Mouse (Mus musculus) midbrain, embryonic 14.5 days (tissue): ENCODE data around the gene Taf3. TPM values are rescaled to one million over a fixed set of nuclear protein-coding genes. Genes with fewer than 3 reads are reported as not detected.

Source experiments
- ATAC-seq: fragments of 200-750 bp; cut with Nextera tagmentation; 2 replicates; pipeline ENCODE4 v1.8.0; 2017; ENCODE audit warnings: moderate number of reproducible peaks, moderate library complexity; ENCODE audit not compliant: low FRiP score, low TSS enrichment
- DNase-seq: peaks from one replicate; pipeline ENCODE4 v3.0.0-alpha.2; 2015
- H3K27ac ChIP-seq: fragments of 300-500 bp; sonication (generic); replicated peaks from 2 replicates; pipeline ENCODE4 v1.5.1; 2014; ENCODE audit warnings: mild to moderate bottlenecking, low read depth, low read length, moderate library complexity
- H3K27me3 ChIP-seq: fragments of 300-500 bp; sonication (generic); 2 replicates; pipeline ENCODE4 v1.6.1; 2014; ENCODE audit warnings: low read length, control low read depth, mixed read lengths; ENCODE audit not compliant: control insufficient read depth, insufficient read depth
- H3K36me3 ChIP-seq: fragments of 300-500 bp; sonication (generic); 2 replicates; pipeline ENCODE4 v1.6.1; 2014; ENCODE audit warnings: low read length, control low read depth; ENCODE audit not compliant: control insufficient read depth, insufficient read depth
- H3K4me1 ChIP-seq: fragments of 300-500 bp; sonication (generic); 2 replicates; pipeline ENCODE4 v1.6.1; 2014; ENCODE audit warnings: mild to moderate bottlenecking, antibody characterized with exemption, low read length, control low read depth; ENCODE audit not compliant: control insufficient read depth, insufficient read depth
- H3K4me2 ChIP-seq: fragments of 300-500 bp; sonication (generic); 2 replicates; pipeline ENCODE4 v1.6.1; 2014; ENCODE audit warnings: mild to moderate bottlenecking, low read length, moderate library complexity
- H3K4me3 ChIP-seq: fragments of 300-500 bp; sonication (generic); replicated peaks from 2 replicates; pipeline ENCODE4 v1.5.1; 2014; ENCODE audit warnings: low read depth, low read length
- H3K9ac ChIP-seq: fragments of 300-500 bp; sonication (generic); replicated peaks from 2 replicates; pipeline ENCODE4 v1.6.1; 2014; ENCODE audit warnings: mild to moderate bottlenecking, low read length, moderate library complexity
- H3K9me3 ChIP-seq: fragments of 300-500 bp; sonication (generic); 2 replicates; pipeline ENCODE4 v1.6.1; 2016; ENCODE audit warnings: low read length, control low read depth, mixed read lengths; ENCODE audit not compliant: control insufficient read depth
- WGBS: fragments of 180-500 bp; shearing (Covaris S2); extraction: QIAGEN DNeasy Blood & Tissue Kit; methylation state at CpG from one replicate; pipeline ENCODE4 v1.1.7; 2014; 5-methylcytosine and 5-hydroxymethylcytosine counted together
- polyA plus RNA-seq: library from polyadenylated mRNA; unstranded; fragments of >200 nt; fragmentation: Nextera tagmentation; extraction: Ambion mirVana; gene quantifications from 2 replicates; pipeline ENCODE4 v1.2.1, GENCODE M21; 2014

The Taf3 gene
- polyA plus RNA-seq = 12.8 and 16.4 TPM in 2 replicates

DNA sequence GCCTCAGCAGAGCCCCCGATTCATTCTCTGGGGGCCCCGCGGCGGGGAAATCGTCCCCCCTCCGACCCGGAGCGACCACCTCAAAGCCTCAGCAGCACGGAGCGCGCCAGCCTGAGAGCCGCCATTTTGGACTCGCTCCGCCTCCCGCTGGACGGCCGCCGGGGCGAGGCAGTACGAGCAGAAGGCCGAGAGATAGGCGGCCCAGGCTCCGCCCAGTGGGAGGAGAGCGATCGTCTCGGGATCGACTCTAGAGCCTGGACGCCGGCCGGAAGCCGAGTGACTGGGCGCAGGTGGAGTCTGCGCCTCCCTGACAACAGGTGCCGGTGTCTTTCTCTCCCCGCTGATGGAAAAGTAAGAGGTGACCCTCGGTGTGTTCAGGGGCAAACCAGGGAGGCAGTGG lies at the start of gene Taf3:
Taf3 (minus strand) TSS at position 136 of the 400 bp plus-strand sequence.
- DNase-seq (peak; percentile 97), ATAC-seq (peak; percentile 95)
- Histone ChIP-seq H3K4me3 (peak within 1 kb of the TSS; percentile 86), H3K4me1 (peaks cover 14% of the 10 kb centered on the region), H3K36me3 (no peaks in the 10 kb centered on the region; the same call in 1 of the 2 replicates), H3K9ac (peak within 1 kb of the TSS; percentile 70), H3K4me2 (peak within 1 kb of the TSS; percentile 80), H3K27me3 (no peaks in the 10 kb centered on the region), H3K27ac (peak within 1 kb of the TSS; percentile 46), H3K9me3 (no peaks in the 10 kb centered on the region)
- under 1% methylated on average over 36 of the region's 36 CpGs for WGBS

DNA sequence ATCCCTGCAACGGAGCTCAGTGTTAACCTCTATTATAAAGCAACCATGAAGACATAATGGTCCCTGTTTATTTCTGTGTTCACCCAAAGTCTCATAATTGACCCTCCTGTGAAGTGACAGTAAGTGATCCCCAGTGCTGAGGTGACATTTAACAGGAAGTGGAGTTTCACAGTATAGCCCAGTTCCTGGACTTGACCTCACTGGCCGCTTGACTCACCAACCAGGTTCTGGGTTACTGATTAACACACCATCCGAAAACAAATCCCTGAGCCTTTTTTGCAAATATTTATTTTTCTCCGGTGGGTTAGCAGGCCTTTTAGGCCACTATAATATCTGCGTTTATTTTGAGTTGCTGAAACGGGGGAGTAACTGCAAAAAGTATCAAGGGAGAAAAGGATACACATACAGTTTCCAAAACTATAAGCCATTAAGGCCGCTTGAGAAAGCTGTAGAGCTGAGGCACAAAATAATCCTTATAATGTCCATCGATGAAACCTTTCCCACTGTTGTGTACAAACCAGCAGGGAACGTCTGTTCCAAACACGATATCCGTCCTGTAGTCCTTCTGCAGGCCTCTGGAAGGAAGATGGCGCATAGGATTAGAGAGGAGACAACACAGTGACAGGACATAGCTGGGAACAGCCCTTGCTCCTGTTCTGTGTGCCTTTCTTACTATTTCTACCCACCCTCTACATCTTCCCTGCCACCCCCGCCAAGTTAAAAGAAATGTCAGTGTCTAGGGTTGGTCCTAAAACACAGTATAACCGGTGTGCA lies 46.1 kb upstream of the Taf3 start:
- Histone ChIP-seq H3K9me3 (no peaks in the 10 kb centered on the region), H3K27me3 (no peaks in the 10 kb centered on the region), H3K4me2 (no peak overlapping the region), H3K4me1 (no peaks in the 10 kb centered on the region), H3K36me3 (peaks cover 39% of the 10 kb centered on the region), H3K27ac (no peak overlapping the region), H3K4me3 (no peak overlapping the region), H3K9ac (no peak overlapping the region)
- ATAC-seq (no peak), DNase-seq (no peak)
- 90% methylated on average over 14 of the region's 14 CpGs for WGBS

DNA sequence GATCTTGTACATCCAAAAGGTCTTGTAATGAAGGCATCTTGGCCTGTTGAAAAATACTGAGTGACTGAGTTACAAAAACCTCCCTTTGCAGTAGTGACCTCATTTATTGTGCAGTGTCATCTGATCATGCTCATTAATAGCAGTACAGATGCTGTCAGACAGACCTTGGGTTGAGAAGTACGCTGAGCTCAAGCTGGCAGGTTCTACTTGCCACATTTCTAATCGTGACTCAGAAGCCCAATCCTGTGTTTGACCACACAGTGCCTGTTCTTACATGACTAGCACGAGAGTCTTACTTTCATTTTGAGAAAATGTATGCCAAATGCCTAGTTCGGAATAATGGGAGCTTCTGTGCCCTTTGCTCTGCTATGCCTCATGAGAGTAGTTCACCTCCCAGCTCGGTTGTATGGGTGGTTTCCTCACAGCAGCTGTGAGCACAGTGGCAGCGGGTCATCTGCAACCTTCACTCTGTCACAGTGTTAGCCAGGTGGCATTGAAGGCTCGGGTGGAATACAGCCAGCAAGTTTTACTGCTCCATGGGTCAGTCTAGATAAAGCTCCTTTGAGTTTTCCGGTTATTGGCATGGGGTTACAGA lies 39.0 kb upstream of the Taf3 start:
- H3K4me2 ChIP-seq = no peak overlapping the region
- H3K27ac ChIP-seq = no peak overlapping the region
- no peaks in the 10 kb centered on the region for H3K4me1 ChIP-seq
- 87% methylated on average over 8 of the region's 8 CpGs for WGBS
- H3K9ac ChIP-seq = no peak overlapping the region
- no peak for DNase-seq
- no peak for ATAC-seq
- H3K27me3 ChIP-seq = no peaks in the 10 kb centered on the region
- no peaks in the 10 kb centered on the region for H3K9me3 ChIP-seq
- H3K36me3 ChIP-seq = peaks cover 54% of the 10 kb centered on the region
- no peak overlapping the region for H3K4me3 ChIP-seq

DNA sequence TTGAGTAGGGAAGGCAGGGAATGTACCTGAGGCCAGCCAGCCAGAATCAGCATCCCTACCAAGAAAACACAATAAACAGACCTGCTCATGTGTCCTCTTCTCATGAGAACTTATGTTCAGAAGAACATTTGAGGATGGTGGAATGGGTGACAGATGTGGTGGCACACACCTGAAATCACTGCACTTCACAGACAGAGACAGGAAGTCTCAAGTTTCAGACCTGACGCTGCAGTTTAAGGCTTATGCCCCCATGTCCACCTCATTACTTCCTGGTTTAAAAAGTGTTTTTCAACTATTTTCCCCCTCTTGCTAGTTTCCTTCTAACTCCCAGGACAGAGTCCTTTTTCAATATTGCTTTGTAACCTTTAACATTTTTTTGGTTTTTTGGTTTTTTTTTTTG lies 34.3 kb upstream of the Taf3 start:
- H3K27me3 ChIP-seq = no peaks in the 10 kb centered on the region
- H3K4me2 ChIP-seq = no peak overlapping the region
- no peak for ATAC-seq
- H3K4me1 ChIP-seq = peaks cover 24% of the 10 kb centered on the region
- no peak for DNase-seq
- 93% methylated on average over 1 of the region's 1 CpGs for WGBS
- no peak overlapping the region for H3K9ac ChIP-seq
- no peak overlapping the region for H3K4me3 ChIP-seq
- H3K27ac ChIP-seq = no peak overlapping the region
- H3K9me3 ChIP-seq = no peaks in the 10 kb centered on the region
- peaks cover 17% of the 10 kb centered on the region for H3K36me3 ChIP-seq

DNA sequence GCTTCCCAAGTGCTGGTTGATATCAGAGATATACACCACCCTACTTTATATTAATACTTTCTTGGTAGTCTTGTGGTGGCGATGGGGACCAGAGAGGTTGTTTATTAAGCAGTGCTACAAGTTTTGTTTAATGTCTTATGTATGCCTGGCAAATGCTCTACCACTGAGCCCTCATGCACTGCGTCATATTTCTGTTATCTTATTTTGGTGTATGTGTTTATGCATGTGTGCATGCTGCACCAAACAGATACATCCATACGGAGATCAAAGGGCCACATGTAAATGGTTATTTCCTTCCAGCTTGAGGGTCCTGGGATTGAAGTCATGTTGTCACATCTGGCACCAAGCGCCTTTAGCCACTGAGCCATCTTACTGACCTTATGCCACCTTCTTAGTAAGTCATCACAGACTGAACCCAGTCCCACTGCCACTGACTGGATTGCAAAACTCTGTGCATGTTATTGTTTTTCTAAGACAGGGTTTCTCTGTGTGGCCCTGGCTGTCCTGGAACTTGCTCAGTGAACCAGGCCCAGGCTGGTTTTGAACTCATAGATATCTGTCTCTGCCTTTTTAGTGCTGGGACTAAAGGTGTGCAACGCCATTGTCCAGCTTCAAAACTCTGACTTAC lies 33.2 kb upstream of the Taf3 start:
- no peak for DNase-seq
- H3K27ac ChIP-seq = no peak overlapping the region
- peak overlapping the region; percentile 98; the same call in 1 of the 2 replicates for H3K9ac ChIP-seq
- H3K9me3 ChIP-seq = no peaks in the 10 kb centered on the region
- WGBS = 91% methylated on average over 5 of the region's 5 CpGs
- no peak for ATAC-seq
- peak overlapping the region; percentile 81 for H3K4me2 ChIP-seq
- no peaks in the 10 kb centered on the region for H3K27me3 ChIP-seq
- H3K4me1 ChIP-seq = peaks cover 29% of the 10 kb centered on the region
- H3K36me3 ChIP-seq = peaks cover 7% of the 10 kb centered on the region; the same call in 1 of the 2 replicates
- H3K4me3 ChIP-seq = peak overlapping the region; percentile 96

DNA sequence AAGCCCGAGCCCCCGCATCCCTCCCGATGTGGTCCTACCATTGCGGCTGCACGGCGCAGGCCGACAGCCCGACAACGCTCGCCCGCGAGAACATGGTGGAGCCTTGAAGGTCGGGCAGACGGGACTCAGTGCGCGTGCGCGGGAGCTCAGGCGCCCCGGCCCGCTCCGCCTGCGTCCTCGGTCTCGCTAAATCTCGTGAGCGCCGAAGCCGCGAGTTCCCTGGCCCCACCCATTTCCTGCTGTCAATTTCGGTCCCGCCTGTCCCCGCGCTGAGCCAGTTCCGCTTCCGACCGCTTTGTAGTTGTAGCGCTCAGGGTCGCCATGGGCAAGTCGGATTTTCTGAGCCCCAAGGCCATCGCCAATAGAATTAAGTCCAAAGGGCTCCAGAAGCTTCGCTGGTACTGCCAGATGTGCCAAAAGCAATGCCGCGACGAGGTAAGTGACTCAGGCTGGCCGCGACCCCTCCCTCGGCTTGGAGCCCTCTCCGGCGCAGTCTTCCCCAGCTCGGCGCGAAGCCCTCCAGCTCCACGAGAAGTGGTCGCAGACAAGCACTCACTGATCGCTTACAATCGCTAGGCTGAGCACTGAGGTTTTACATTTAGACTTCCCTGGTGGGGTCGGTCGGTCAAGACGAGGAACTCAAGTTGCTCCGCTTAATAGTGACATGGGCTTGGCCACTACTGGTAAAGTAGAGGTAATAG lies 32.1 kb upstream of the Taf3 start, which contains the start of the genes Atp5c1 and Kin:
Atp5c1 (minus strand) TSS at position 201 of the 701 bp plus-strand sequence.
Kin (plus strand) TSS at position 284 of the 701 bp plus-strand sequence.
- DNase-seq (peak; percentile 100), ATAC-seq (peak; percentile 95)
- H3K4me3 ChIP-seq = peak within 1 kb of the TSS; percentile 96
- H3K4me2 ChIP-seq = peak within 1 kb of the TSS; percentile 85
- H3K9me3 ChIP-seq = no peaks in the 10 kb centered on the region
- H3K4me1 ChIP-seq = peaks cover 29% of the 10 kb centered on the region
- peak within 1 kb of the TSS; percentile 94 for H3K27ac ChIP-seq
- no peaks in the 10 kb centered on the region for H3K27me3 ChIP-seq
- no peaks in the 10 kb centered on the region; the same call in 1 of the 2 replicates for H3K36me3 ChIP-seq
- H3K9ac ChIP-seq = peak within 1 kb of the TSS; percentile 98
- WGBS = under 1% methylated on average over 61 of the region's 61 CpGs

DNA sequence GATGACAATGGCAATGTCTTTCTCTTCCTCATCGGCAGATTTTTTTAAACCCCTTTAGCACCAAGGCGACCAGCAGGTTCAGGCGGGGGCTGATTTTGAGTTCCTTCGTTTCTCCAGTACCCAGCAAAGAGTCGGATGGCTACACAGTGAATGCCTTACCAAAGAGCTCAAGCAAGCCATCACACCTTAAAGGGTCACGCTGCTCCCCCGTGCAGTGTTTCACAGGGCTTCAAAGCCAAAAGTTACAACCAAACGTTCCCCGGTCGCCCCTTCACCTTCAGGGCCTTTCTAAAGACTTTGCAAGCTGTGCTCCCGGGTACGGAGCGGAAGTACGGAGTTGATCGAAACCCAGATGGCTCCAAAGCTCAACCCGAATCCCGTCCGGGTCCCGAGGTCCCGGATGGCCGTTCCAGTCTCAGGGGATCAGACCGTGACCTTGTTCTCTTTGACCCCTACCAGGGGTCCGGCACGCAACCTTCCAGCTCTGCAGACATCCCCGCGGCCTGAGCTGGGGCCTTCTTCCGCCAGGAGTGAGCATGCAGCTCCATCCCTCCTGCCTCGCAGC lies 31.4 kb upstream of the Taf3 start:
- H3K27me3 ChIP-seq = no peaks in the 10 kb centered on the region
- WGBS = 0% methylated on average over 28 of the region's 28 CpGs
- ATAC-seq = no peak
- peak overlapping the region; percentile 96 for H3K4me3 ChIP-seq
- peak overlapping the region; percentile 94 for H3K27ac ChIP-seq
- H3K9me3 ChIP-seq = no peaks in the 10 kb centered on the region
- H3K36me3 ChIP-seq = no peaks in the 10 kb centered on the region; the same call in 1 of the 2 replicates
- peak overlapping the region; percentile 85 for H3K4me2 ChIP-seq
- no peak for DNase-seq
- H3K9ac ChIP-seq = peak overlapping the region; percentile 98
- peaks cover 29% of the 10 kb centered on the region for H3K4me1 ChIP-seq

DNA sequence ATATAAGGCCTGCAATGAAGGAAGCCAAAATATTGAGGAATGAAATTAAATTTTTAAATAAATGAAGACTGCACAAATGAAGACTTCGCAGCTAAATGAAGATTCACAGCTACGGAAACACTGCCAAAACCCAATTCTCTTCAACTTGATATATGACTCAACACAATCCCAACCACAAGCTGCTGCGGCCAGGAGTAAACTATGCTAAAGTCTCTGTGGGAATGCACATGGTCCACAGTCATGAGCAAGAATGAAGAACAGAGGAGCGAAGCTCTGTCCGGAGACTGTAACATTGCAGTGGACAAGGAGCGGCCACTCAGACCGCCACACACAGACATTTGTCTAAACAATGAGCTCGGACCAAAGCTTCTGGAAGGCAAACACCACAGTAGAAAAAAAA lies 28.3 kb upstream of the Taf3 start:
- DNase-seq = no peak
- no peaks in the 10 kb centered on the region for H3K27me3 ChIP-seq
- H3K4me2 ChIP-seq = no peak overlapping the region
- H3K4me1 ChIP-seq = peaks cover 26% of the 10 kb centered on the region
- ATAC-seq = no peak
- WGBS = 94% methylated on average over 8 of the region's 8 CpGs
- H3K4me3 ChIP-seq = no peak overlapping the region
- 0 out of 2 replicates have a peak, but pooled peaks cover 5% of the 10 kb centered on the region for H3K36me3 ChIP-seq
- H3K9me3 ChIP-seq = no peaks in the 10 kb centered on the region
- H3K9ac ChIP-seq = no peak overlapping the region
- no peak overlapping the region for H3K27ac ChIP-seq
